Mouse (Mus musculus) G1E (cell line): ENCODE results near the gene Insl6.

ENCODE experiments used
- CTCF ChIP-seq: IDR thresholded peaks from 2 replicates; pipeline ENCODE4 v1.5.1; 2012; ENCODE audit warnings: low read depth, low read length, inconsistent platforms, mixed read lengths
- GATA1 ChIP-seq: IDR thresholded peaks from 2 replicates; pipeline ENCODE4 v1.6.1; 2012; ENCODE audit warnings: borderline replicate concordance, low read length, inconsistent platforms, mixed read lengths
- GATA2 ChIP-seq: IDR thresholded peaks from 2 replicates; pipeline ENCODE4 v1.6.1; 2012; ENCODE audit warnings: low read depth, low read length, inconsistent platforms, borderline replicate concordance
- POLR2AphosphoS5 ChIP-seq: IDR thresholded peaks from 2 replicates; pipeline ENCODE4 v1.6.1; 2012; ENCODE audit warnings: low read depth, low read length, inconsistent platforms; ENCODE audit not compliant: insufficient replicate concordance
- TAL1 ChIP-seq: conservative IDR thresholded peaks from 2 replicates; pipeline ENCODE4 v1.6.1; 2012; ENCODE audit warnings: low read depth, low read length, inconsistent platforms, mixed read lengths

- TF ChIP-seq CTCF: no peak
- no peak for TF ChIP-seq GATA1
- TF ChIP-seq TAL1: no peak
- TF ChIP-seq GATA2: no peak
- TF ChIP-seq POLR2AphosphoS5: no peak
Measured at GRCm38 (mm10) chr19:29276414-29276813, 48.7 kb downstream of the Insl6 start.
